Mouse (Mus musculus) stomach, embryonic 14.5 days (tissue): ENCODE data around the gene Gap43. TPM values are rescaled to one million over a fixed set of nuclear protein-coding genes. Genes with fewer than 3 reads are reported as not detected.

ENCODE experiments used
- ATAC-seq: fragments of 200-750 bp; cut with Nextera tagmentation; 2 replicates; pipeline ENCODE4 v1.8.0; 2017; ENCODE audit warnings: low read depth, moderate TSS enrichment; ENCODE audit not compliant: insufficient number of reproducible peaks, insufficient read depth, low FRiP score
- H3K27ac ChIP-seq: fragments of 300-500 bp; sonication (generic); 2 replicates; pipeline ENCODE4 v1.5.1; 2014; ENCODE audit warnings: mild to moderate bottlenecking, low read length, moderate library complexity, mixed read lengths
- H3K27me3 ChIP-seq: fragments of 300-500 bp; sonication (generic); 2 replicates; pipeline ENCODE4 v1.6.1; 2014; ENCODE audit warnings: low read length, control low read depth, mixed read lengths; ENCODE audit not compliant: control insufficient read depth, insufficient read depth
- H3K36me3 ChIP-seq: fragments of 300-500 bp; sonication (generic); 2 replicates; pipeline ENCODE4 v1.6.1; 2014; ENCODE audit warnings: mild to moderate bottlenecking, control low read depth, low read length, moderate library complexity, mixed read lengths; ENCODE audit not compliant: control insufficient read depth, insufficient read depth
- H3K4me1 ChIP-seq: fragments of 300-500 bp; sonication (generic); 2 replicates; pipeline ENCODE4 v1.6.1; 2014; ENCODE audit warnings: low read length, control low read depth, mixed read lengths; ENCODE audit not compliant: control insufficient read depth, insufficient read depth
- H3K4me2 ChIP-seq: fragments of 300-500 bp; sonication (generic); replicated peaks from 2 replicates; pipeline ENCODE4 v1.6.1; 2014; ENCODE audit warnings: low read depth, low read length, control low read depth
- H3K4me3 ChIP-seq: fragments of 300-500 bp; sonication (generic); 2 replicates; pipeline ENCODE4 v1.5.1; 2014; ENCODE audit warnings: low read depth, low read length, control low read depth
- H3K9ac ChIP-seq: fragments of 300-500 bp; sonication (generic); replicated peaks from 2 replicates; pipeline ENCODE4 v1.6.1; 2014; ENCODE audit warnings: low read depth, mild to moderate bottlenecking, control low read depth, low read length, moderate library complexity, mixed read lengths
- H3K9me3 ChIP-seq: fragments of 300-500 bp; sonication (generic); 2 replicates; pipeline ENCODE4 v1.6.1; 2016; ENCODE audit warnings: low read depth, low read length, control low read depth; ENCODE audit not compliant: control insufficient read depth
- WGBS: fragments of 180-500 bp; shearing (Covaris S2); extraction: QIAGEN DNeasy Blood & Tissue Kit; methylation state at CpG from one replicate; pipeline ENCODE4 v1.1.7; 2014; 5-methylcytosine and 5-hydroxymethylcytosine counted together
- polyA plus RNA-seq: library from polyadenylated mRNA; unstranded; fragments of >200 nt; fragmentation: Nextera tagmentation; extraction: Ambion mirVana; gene quantifications from 2 replicates; pipeline ENCODE4 v1.2.1, GENCODE M21; 2014

Gap43 gene
- polyA plus RNA-seq, 1 experiment from 2014 or later, result 97.8 TPM

DNA sequence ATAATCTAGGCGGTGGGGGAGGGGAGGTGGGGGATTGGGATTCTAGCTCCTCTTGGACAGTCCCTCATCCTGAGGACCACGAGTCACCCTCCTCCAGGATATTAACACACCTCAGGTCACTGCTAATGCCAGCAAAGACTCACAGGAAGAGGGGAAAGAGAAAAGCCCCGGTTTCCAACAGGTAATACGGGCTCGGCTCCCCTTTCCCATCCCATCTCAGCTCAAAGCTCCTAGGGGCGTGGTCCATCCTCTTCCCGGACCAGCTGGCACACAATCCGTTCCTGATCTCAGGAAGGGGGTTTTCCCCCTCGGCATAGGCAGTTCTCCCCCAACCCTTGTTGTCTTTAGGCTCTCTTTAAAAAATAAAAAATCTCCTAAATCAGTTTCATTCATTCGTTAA is 939 bp downstream of the Gap43 start:
- H3K9ac ChIP-seq, result no peak overlapping the region
- H3K4me2 ChIP-seq, result peak overlapping the region; percentile 60

DNA sequence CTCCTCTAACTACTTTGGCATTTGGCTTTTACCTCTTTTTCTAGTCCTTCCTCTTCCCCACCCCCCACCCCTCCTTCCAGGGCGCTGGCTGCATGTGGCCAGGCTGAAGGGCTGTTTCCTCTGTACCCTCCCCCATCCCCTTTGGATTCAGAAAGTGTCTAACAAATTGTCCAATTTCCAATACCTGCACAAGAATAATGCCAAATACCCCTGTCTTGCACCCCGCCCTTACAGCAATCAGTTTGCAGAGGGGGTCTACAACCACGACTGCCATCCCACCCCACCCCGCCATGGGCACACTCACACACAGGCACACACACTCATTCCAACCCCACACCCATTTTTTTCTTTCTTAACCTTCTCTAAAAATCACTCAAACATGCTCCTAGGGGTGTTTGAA is 1.5 kb downstream of the Gap43 start:
- Histone ChIP-seq H3K9ac (no peak overlapping the region), H3K9me3 (no peaks in the 10 kb centered on the region), H3K4me1 (0 out of 2 replicates have a peak, but pooled peaks cover 3% of the 10 kb centered on the region), H3K36me3 (no peaks in the 10 kb centered on the region), H3K4me2 (peak overlapping the region; percentile 60), H3K27ac (no peak overlapping the region), H3K27me3 (no peaks in the 10 kb centered on the region), H3K4me3 (peak overlapping the region; percentile 32)
- ATAC-seq, result no peak
- WGBS, result 4% methylated on average over 4 of the region's 4 CpGs

More for the DNA sequence above, 939 bp downstream of the Gap43 start:
- Histone ChIP-seq H3K27ac (no peak overlapping the region), H3K4me1 (0 out of 2 replicates have a peak, but pooled peaks cover 3% of the 10 kb centered on the region), H3K4me3 (peak overlapping the region; percentile 32), H3K27me3 (no peaks in the 10 kb centered on the region), H3K36me3 (no peaks in the 10 kb centered on the region), H3K9me3 (no peaks in the 10 kb centered on the region)
- 1% methylated on average over 10 of the region's 10 CpGs for WGBS
- ATAC-seq, result peak; percentile 43; the same call in 1 of the 2 replicates

DNA sequence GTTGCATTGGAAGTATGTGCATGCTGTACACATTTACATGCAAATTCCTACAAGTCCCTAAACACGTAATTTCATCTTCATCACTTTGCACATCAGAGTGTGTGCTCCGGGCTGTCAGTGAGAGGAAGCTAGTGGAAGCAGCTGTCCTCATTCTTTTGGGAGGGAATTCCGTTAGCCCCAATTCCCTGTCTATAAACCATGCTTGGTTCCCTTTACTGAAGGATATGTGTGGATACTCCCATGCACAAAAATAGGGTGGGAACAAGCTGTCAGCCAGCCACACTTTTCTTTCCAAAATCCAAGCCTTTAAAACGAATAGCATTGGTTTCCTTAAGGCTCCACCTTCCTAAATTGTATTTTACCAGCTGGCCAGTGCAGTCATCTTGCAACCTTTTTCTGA is 2.1 kb downstream of the Gap43 start:
- 17% methylated on average over 4 of the region's 4 CpGs for WGBS
- H3K4me2 ChIP-seq, result no peak overlapping the region; the same call in 1 of the 2 replicates

DNA sequence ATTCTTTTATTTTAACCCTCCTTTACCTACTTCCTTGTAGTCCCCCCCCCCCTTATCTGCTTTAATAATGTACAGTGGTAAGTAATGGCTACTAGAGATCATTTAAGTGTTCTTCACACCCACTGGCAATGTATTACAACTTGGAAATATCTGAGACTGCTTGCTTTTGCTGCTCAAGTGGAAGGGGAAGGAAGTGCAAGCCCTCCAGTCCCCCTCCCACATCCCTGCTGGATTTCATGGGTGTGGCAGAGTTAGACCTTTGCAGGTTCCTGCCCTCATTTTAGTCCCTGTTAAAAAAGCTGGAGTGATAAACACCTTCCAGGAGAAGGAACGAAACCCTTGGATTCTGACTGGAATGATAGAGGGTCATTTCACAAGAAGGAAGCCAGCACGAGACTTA is 2.8 kb downstream of the Gap43 start:
- ATAC-seq, result no peak
- Histone ChIP-seq H3K36me3 (no peaks in the 10 kb centered on the region), H3K27ac (no peak overlapping the region), H3K4me3 (no peak overlapping the region), H3K4me1 (0 out of 2 replicates have a peak, but pooled peaks cover 3% of the 10 kb centered on the region), H3K4me2 (no peak overlapping the region), H3K27me3 (no peaks in the 10 kb centered on the region), H3K9ac (no peak overlapping the region), H3K9me3 (no peaks in the 10 kb centered on the region)
- 15% methylated on average over 2 of the region's 2 CpGs for WGBS

More for the DNA sequence above, 2.1 kb downstream of the Gap43 start:
- Histone ChIP-seq H3K9me3 (no peaks in the 10 kb centered on the region), H3K9ac (no peak overlapping the region), H3K27ac (no peak overlapping the region), H3K4me1 (0 out of 2 replicates have a peak, but pooled peaks cover 3% of the 10 kb centered on the region), H3K4me3 (no peak overlapping the region), H3K36me3 (no peaks in the 10 kb centered on the region), H3K27me3 (no peaks in the 10 kb centered on the region)
- ATAC-seq, result no peak

DNA sequence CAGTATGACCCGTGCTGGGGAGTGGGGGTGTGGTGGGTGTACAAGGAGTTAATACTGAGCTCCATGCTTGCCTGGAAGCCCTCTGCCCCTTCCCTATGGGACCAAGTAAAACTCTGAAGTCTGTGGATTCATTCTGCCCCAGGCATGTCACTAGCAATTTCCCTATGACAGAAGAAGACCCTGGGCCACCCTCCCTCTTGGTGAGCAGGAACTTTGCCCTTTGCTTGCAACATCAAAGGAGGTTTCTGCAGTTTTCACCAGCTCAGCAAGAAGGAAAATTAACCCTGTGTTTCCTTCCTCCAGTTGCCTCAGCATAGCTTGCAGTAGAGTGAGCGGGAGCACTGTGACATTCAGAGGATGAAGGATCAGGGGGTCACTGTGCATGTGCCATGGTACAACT is 3.8 kb downstream of the Gap43 start:
- H3K4me3 ChIP-seq, result no peak overlapping the region
- no peak overlapping the region for H3K27ac ChIP-seq
- no peaks in the 10 kb centered on the region for H3K9me3 ChIP-seq
- H3K4me1 ChIP-seq, result 0 out of 2 replicates have a peak, but pooled peaks cover 3% of the 10 kb centered on the region
- H3K4me2 ChIP-seq, result no peak overlapping the region
- no peak overlapping the region for H3K9ac ChIP-seq
- no peaks in the 10 kb centered on the region for H3K36me3 ChIP-seq
- ATAC-seq, result no peak
- no peaks in the 10 kb centered on the region for H3K27me3 ChIP-seq
- WGBS, result 39% methylated on average over 2 of the region's 2 CpGs

DNA sequence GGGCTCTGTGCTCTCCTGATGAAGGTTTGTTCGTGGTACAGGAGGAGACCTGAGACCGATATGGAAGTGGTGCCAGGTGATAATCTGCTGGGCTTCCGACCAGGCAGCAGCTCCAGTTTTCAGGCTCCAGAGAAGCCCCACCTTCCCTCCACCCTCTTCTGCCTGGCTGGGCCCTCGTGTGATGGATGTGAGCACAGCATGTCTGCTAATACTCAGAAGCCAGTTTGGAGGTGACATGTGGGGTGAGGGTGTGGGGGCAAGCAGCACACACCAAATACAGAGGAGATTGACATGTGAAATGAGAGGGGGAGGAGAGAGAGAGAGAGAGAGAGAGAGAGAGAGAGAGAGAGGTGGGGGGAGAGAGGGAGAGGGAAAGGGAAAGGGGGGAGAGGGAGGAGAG is 8.1 kb downstream of the Gap43 start:
- Histone ChIP-seq H3K27ac (no peak overlapping the region), H3K9ac (no peak overlapping the region), H3K9me3 (no peaks in the 10 kb centered on the region), H3K4me2 (no peak overlapping the region), H3K4me3 (no peak overlapping the region), H3K27me3 (no peaks in the 10 kb centered on the region), H3K36me3 (no peaks in the 10 kb centered on the region), H3K4me1 (no peaks in the 10 kb centered on the region)
- 9% methylated on average over 4 of the region's 4 CpGs for WGBS
- peak; percentile 33; the same call in 1 of the 2 replicates for ATAC-seq

DNA sequence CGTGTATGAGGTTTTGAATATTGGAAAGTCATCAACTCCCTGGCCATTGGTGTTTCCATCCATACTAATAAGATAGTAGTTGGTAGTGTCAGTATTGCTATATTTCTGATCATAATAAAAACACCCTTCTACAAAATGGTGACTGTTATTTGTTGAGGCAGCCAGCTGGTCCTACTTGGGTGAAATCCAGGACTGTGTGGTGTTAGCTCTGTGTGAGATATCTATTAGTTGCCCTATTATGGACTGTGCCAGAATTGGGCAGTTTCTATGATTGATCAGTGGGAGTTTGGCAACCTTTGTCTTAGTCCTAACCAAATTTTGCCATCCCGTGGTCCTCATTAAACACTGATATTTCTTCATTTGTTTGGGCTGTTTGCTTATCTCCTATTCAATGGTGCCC is 14.3 kb downstream of the Gap43 start:
- ATAC-seq, result no peak
- WGBS, result 62% methylated on average over 2 of the region's 2 CpGs
- Histone ChIP-seq H3K4me3 (no peak overlapping the region), H3K36me3 (no peaks in the 10 kb centered on the region), H3K9ac (no peak overlapping the region), H3K9me3 (no peaks in the 10 kb centered on the region), H3K27me3 (no peaks in the 10 kb centered on the region), H3K4me1 (no peaks in the 10 kb centered on the region), H3K4me2 (no peak overlapping the region), H3K27ac (no peak overlapping the region)

DNA sequence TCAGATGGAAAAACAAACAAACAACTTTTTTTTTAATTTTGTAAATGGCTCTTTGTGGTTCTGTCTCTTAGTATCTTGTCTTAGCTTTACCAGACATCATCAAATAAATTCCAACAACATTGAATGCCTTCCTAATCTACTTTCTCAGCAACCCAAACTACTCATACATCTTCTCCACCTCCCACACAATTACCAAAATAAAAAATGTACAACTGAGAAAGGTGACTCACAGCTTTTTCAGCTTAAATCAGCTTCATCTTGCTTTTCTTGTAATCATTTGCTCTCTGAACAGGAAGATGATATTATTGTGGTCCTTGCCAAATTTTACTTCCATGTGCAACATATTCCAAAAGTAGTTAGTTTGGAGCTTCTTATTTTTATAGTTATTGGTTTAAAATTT is 14.9 kb downstream of the Gap43 start:
- Histone ChIP-seq H3K9ac (no peak overlapping the region), H3K4me2 (no peak overlapping the region), H3K27me3 (no peaks in the 10 kb centered on the region), H3K4me3 (no peak overlapping the region), H3K4me1 (no peaks in the 10 kb centered on the region), H3K9me3 (no peaks in the 10 kb centered on the region), H3K27ac (no peak overlapping the region), H3K36me3 (no peaks in the 10 kb centered on the region)
- no peak for ATAC-seq

DNA sequence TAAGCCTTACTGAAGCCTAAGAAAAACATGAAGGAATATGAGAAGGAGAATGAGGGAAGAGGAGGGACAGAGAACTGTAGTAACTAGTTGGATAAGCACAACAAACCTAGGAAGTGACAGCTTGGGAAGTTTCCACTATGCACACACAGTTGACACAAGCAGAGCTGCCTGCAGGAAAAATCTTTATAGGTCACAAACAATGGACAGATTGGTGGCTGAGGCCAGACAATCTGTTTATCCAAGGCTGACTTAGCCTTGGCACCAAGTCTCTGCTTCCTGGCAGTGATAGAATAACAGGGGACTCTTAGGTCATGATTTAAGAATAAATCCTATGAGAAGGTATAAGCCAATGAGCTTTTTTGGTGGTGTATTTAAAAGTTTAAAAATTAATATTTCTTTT is 20.6 kb downstream of the Gap43 start:
- Histone ChIP-seq H3K4me2 (no peak overlapping the region), H3K4me1 (no peaks in the 10 kb centered on the region), H3K36me3 (no peaks in the 10 kb centered on the region), H3K9me3 (no peaks in the 10 kb centered on the region), H3K27ac (no peak overlapping the region), H3K9ac (no peak overlapping the region), H3K4me3 (no peak overlapping the region), H3K27me3 (no peaks in the 10 kb centered on the region)
- no peak for ATAC-seq
